Mouse (Mus musculus): Measurements from ENCODE around the gene Pus1. TPM values are rescaled to one million over a fixed set of nuclear protein-coding genes. Genes with fewer than 3 reads are reported as not detected.

Pus1 gene
- polyA plus RNA-seq, 1 experiment from 2014 or later, result 23.0 TPM

- Histone ChIP-seq H3K27me3 (replicated peaks) (no peaks in the 10 kb centered on the region), H3K4me2 (no peak overlapping the region), H3K27ac (replicated peaks) (no peak overlapping the region), H3K4me1 (peaks cover 58% of the 10 kb centered on the region), H3K36me3 (peaks cover 6% of the 10 kb centered on the region), H3K4me3 (replicated peaks) (no peak overlapping the region), H3K9ac (replicated peaks) (no peak overlapping the region), H3K9me3 (replicated peaks) (no peaks in the 10 kb centered on the region)
- 64% methylated on average over 7 of the region's 7 CpGs for WGBS
- ATAC-seq (ENCODE audit: low FRiP score), result no peak
Measured at GRCm38 (mm10) chr5:110804012-110804743, 23.7 kb upstream of the Pus1 start.

GRCm38 (mm10) chr5:110802809-110803208 lies 22.4 kb upstream of the Pus1 start:
- Histone ChIP-seq H3K27me3 (replicated peaks) (no peaks in the 10 kb centered on the region), H3K36me3 (peaks cover 20% of the 10 kb centered on the region), H3K4me1 (peaks cover 44% of the 10 kb centered on the region), H3K9me3 (replicated peaks) (no peaks in the 10 kb centered on the region), H3K27ac (replicated peaks) (no peak overlapping the region), H3K9ac (replicated peaks) (no peak overlapping the region), H3K4me2 (no peak overlapping the region), H3K4me3 (replicated peaks) (no peak overlapping the region)
- ATAC-seq (ENCODE audit: low FRiP score), result no peak

- Histone ChIP-seq H3K9ac (replicated peaks) (no peak overlapping the region), H3K9me3 (replicated peaks) (no peaks in the 10 kb centered on the region), H3K4me2 (no peak overlapping the region), H3K4me3 (replicated peaks) (no peak overlapping the region), H3K4me1 (peaks cover 38% of the 10 kb centered on the region), H3K27me3 (replicated peaks) (no peaks in the 10 kb centered on the region), H3K27ac (replicated peaks) (no peak overlapping the region), H3K36me3 (peaks cover 24% of the 10 kb centered on the region)
- no peak for ATAC-seq (ENCODE audit: low FRiP score)
- 92% methylated on average over 4 of the region's 4 CpGs for WGBS
Measured at GRCm38 (mm10) chr5:110802186-110802585, 21.7 kb upstream of the Pus1 start.

GRCm38 (mm10) chr5:110801036-110801624 lies 20.7 kb upstream of the Pus1 start:
- 92% methylated on average over 3 of the region's 3 CpGs for WGBS
- Histone ChIP-seq H3K9ac (replicated peaks) (no peak overlapping the region), H3K27ac (replicated peaks) (no peak overlapping the region), H3K36me3 (peaks cover 34% of the 10 kb centered on the region), H3K4me3 (replicated peaks) (no peak overlapping the region), H3K9me3 (replicated peaks) (no peaks in the 10 kb centered on the region), H3K4me1 (peaks cover 27% of the 10 kb centered on the region), H3K27me3 (replicated peaks) (no peaks in the 10 kb centered on the region), H3K4me2 (no peak overlapping the region)
- ATAC-seq (ENCODE audit: low FRiP score), result no peak

DNA sequence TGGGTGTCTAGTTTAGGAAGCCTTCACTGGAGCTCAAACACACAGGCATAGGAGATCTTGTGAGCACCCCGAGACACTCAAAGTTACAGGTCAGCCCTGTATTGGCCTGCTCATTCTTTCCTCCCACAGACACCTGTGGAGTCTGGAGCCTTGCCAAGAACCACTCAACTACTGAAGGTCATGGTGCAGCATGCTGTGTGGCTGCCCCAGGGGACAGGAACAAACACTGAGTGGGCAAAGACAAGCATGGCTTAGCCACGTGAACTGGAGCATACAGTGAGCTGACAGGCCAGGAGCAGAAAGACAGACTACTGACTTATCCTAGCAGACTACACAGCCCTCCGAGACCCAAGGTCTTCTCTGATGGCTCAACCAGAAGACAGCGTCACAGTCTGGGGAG lies 17.2 kb upstream of the Pus1 start:
- Histone ChIP-seq H3K4me3 (replicated peaks) (no peak overlapping the region), H3K4me1 (0 out of 2 replicates have a peak, but pooled peaks cover 9% of the 10 kb centered on the region)

GRCm38 (mm10) chr5:110794363-110794762 lies 13.9 kb upstream of the Pus1 start:
- ATAC-seq (ENCODE audit: low FRiP score), result no peak

More for the DNA sequence above, 17.2 kb upstream of the Pus1 start:
- Histone ChIP-seq H3K4me2 (no peak overlapping the region), H3K9ac (replicated peaks) (no peak overlapping the region), H3K27ac (replicated peaks) (no peak overlapping the region), H3K36me3 (peaks cover 62% of the 10 kb centered on the region), H3K9me3 (replicated peaks) (no peaks in the 10 kb centered on the region), H3K27me3 (replicated peaks) (no peaks in the 10 kb centered on the region)
- ATAC-seq (ENCODE audit: low FRiP score), result no peak
- 63% methylated on average over 4 of the region's 4 CpGs for WGBS

GRCm38 (mm10) chr5:110788684-110789083 lies 8.2 kb upstream of the Pus1 start:
- peak; percentile 30; the same call in 1 of the 2 replicates for ATAC-seq (ENCODE audit: low FRiP score)
- no peaks in the 10 kb centered on the region for H3K4me1 ChIP-seq
- WGBS, result 65% methylated on average over 5 of the region's 5 CpGs
- no peak overlapping the region for H3K9ac ChIP-seq (replicated peaks)
- H3K36me3 ChIP-seq, result peaks cover 82% of the 10 kb centered on the region
- H3K9me3 ChIP-seq (replicated peaks), result no peaks in the 10 kb centered on the region
- H3K27ac ChIP-seq (replicated peaks), result no peak overlapping the region
- no peaks in the 10 kb centered on the region for H3K27me3 ChIP-seq (replicated peaks)
- no peak overlapping the region for H3K4me2 ChIP-seq
- no peak overlapping the region for H3K4me3 ChIP-seq (replicated peaks)

More at GRCm38 (mm10) chr5:110794363-110794762, 13.9 kb upstream of the Pus1 start:
- no peak overlapping the region for H3K9ac ChIP-seq (replicated peaks)
- H3K9me3 ChIP-seq (replicated peaks), result no peaks in the 10 kb centered on the region
- H3K4me3 ChIP-seq (replicated peaks), result no peak overlapping the region
- no peak overlapping the region for H3K27ac ChIP-seq (replicated peaks)
- H3K27me3 ChIP-seq (replicated peaks), result no peaks in the 10 kb centered on the region
- H3K4me2 ChIP-seq, result no peak overlapping the region
- H3K4me1 ChIP-seq, result no peaks in the 10 kb centered on the region
- 75% methylated on average over 7 of the region's 7 CpGs for WGBS
- peaks cover 95% of the 10 kb centered on the region for H3K36me3 ChIP-seq

DNA sequence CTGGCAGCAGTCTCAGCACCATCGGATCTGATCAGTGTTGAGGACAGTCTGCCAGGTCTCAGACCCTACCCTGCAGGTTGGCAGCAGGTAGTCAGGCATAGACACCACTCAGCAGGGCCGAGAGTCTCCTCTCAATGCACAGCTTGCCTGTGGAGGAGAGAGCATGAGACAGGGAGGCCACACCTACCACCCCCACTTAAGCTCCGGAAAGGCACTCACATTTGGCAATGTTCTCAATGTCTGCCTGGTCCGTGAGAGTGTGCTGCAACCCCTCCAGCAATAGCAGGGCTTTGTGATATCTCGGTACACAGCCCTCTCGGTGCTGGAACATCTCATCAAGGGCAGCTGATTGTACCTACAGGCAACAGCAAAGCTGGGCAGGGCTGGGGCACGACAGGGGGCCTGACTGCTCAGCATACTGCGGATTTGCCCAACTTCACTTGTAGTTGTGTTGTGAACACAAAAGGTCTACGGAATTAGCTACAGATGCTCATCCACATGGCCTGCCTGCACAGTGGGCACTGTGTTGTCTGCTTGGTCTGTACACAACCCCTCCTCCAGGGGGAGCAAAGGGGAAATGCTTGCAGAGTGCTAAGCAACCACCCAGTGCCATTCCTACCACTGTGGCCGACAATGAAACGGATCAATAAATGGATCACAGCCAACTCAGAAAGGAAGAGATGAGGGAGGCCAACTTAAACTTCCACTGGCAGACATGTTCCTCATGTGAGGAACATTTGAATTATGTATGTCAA lies 5.8 kb upstream of the Pus1 start:
- Histone ChIP-seq H3K36me3 (peaks cover 58% of the 10 kb centered on the region), H3K4me3 (replicated peaks) (no peak overlapping the region), H3K4me2 (no peak overlapping the region), H3K9me3 (replicated peaks) (no peaks in the 10 kb centered on the region), H3K27ac (replicated peaks) (no peak overlapping the region), H3K27me3 (replicated peaks) (no peaks in the 10 kb centered on the region), H3K4me1 (peaks cover under 1% of the 10 kb centered on the region; the same call in 1 of the 2 replicates), H3K9ac (replicated peaks) (no peak overlapping the region)
- 83% methylated on average over 11 of the region's 11 CpGs for WGBS
- ATAC-seq (ENCODE audit: low FRiP score), result no peak

GRCm38 (mm10) chr5:110783150-110783549 lies 2.7 kb upstream of the Pus1 start:
- H3K4me1 ChIP-seq, result peaks cover 27% of the 10 kb centered on the region
- no peak overlapping the region for H3K9ac ChIP-seq (replicated peaks)
- no peak overlapping the region for H3K4me2 ChIP-seq
- no peak overlapping the region for H3K27ac ChIP-seq (replicated peaks)
- 73% methylated on average over 8 of the region's 8 CpGs for WGBS
- no peak for ATAC-seq (ENCODE audit: low FRiP score)
- no peaks in the 10 kb centered on the region for H3K9me3 ChIP-seq (replicated peaks)
- H3K4me3 ChIP-seq (replicated peaks), result no peak overlapping the region
- no peaks in the 10 kb centered on the region for H3K27me3 ChIP-seq (replicated peaks)
- H3K36me3 ChIP-seq, result peaks cover 27% of the 10 kb centered on the region

DNA sequence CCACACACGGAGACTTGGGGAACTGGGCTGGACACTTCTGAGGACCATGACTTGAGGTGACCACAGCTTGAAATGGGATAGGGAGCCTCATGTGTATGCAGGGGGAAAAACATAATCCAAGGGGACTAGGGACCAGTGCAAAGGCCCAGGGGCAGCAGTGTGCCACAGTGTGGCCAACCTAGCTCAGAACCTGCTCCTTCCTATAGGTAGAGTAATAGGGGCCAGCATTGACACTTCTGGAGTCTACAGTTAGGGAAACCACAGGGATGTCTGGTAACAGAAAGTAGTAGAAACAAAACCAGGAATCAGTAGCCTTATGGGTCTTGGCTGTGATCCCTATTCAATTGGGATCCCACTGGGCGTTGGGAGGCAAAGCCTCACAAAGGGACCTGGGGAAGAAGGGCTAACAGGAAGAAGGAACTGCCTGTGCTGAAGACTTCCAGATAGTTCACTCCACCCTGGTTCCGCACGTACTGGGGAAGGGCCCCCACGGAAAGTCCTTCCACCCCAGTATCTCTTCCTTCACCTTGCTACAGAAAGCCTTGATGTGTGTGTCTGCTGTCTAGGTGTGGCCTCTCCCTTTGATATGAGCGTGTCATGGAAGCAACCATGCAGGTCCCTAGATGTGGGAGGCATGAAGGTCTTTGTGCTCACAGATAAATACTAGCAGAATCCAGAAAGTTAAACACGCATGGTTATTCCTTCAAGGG lies 1.2 kb upstream of the Pus1 start:
- no peak overlapping the region for H3K9ac ChIP-seq (replicated peaks)
- no peak overlapping the region for H3K27ac ChIP-seq (replicated peaks)
- H3K4me3 ChIP-seq (replicated peaks), result no peak overlapping the region
- no peak overlapping the region for H3K4me2 ChIP-seq
- no peaks in the 10 kb centered on the region for H3K9me3 ChIP-seq (replicated peaks)
- ATAC-seq (ENCODE audit: low FRiP score), result no peak
- H3K36me3 ChIP-seq, result peaks cover 17% of the 10 kb centered on the region
- peaks cover 27% of the 10 kb centered on the region for H3K4me1 ChIP-seq
- whole genome bisulfite sequencing, result 87% methylated on average over 7 of the region's 7 CpGs
- no peaks in the 10 kb centered on the region for H3K27me3 ChIP-seq (replicated peaks)

DNA sequence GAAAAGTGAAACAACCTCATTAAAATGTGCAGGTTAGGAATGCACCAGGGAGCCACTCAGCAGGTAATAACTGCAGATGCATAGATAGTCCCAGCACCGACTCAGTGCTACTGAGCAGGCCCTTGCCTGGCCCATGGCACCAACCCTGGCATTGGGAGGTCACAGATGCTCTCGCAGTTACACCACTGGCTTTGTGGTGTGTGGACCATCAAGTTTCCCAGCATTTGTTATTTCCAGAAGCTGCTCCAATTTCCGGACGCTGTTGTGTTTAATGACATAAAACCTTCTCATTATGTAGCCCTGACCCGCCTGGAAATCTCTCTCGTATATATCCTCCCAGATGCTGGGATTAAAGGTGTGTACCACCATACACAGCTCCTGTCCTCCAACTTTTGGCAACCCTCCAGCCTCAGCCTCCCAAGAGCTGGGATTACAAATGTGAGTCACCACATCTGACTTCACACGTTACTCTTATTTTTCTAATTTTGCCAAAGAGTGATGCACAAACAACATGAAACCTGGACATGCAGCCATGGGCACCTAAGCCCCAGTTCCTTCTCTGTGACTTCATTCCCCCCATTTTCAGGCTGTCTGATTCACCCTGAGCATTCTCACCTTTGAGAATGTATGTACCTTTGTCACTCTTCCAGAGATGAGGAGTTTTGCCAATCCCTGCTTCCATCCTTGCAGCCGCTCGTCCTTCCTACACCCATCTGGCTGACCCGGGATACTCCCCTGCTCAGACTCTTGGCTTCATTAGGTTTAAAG lies 486 bp upstream of the Pus1 start:
- peak overlapping the region; percentile 66 for H3K9ac ChIP-seq (replicated peaks)
- no peaks in the 10 kb centered on the region for H3K27me3 ChIP-seq (replicated peaks)
- peaks cover 27% of the 10 kb centered on the region for H3K4me1 ChIP-seq
- H3K27ac ChIP-seq (replicated peaks), result peak overlapping the region; percentile 58
- H3K36me3 ChIP-seq, result peaks cover 16% of the 10 kb centered on the region
- H3K4me3 ChIP-seq (replicated peaks), result peak overlapping the region; percentile 78
- H3K4me2 ChIP-seq, result peak overlapping the region; percentile 72
- WGBS, result 49% methylated on average over 10 of the region's 10 CpGs
- no peaks in the 10 kb centered on the region for H3K9me3 ChIP-seq (replicated peaks)
- peak; percentile 76 for ATAC-seq (ENCODE audit: low FRiP score)

Measured in neural tube, embryonic 15.5 days (tissue).